Mouse (Mus musculus): ENCODE results near the gene Aldh1a7. TPM values are rescaled to one million over a fixed set of nuclear protein-coding genes. Genes with fewer than 3 reads are reported as not detected.
"Not testable (repeated sequence)": the region's sequence is repeated elsewhere in the genome, so short reads cannot be mapped to it uniquely, and the experiment has no call there.

Gene Aldh1a7
- polyA plus RNA-seq, 1 experiment, result not detected

DNA sequence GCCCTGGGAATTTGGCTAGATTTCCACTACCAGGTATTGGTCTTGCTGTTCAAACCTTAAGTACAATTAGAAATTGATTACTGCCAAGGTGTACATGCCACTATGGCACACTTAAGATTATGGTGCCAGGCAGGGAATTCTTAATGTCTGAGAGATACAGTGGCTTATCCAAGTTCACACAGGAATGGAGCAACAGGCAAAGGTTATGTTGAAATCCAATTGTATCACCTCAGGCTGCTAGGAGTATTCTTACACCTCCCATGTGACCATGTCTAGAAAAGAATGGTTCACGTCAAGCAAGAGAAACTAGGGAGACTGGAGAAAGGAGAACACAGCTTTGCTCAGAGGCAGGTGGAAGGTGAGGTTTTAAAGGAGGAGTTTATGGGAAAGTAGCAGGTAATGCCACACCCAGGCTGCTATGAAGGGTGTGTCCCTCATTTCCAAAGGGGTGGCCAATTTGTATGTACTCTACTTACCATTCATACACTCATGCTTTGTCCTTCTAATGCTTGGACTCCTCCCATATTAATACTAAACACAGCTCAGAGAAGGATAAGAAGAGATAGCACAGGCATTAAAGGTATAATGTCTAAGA is 74.2 kb downstream of the Aldh1a7 start:
- H3K4me3 ChIP-seq (ENCODE audit: insufficient read depth, low read depth, low read length), result no peak overlapping the region
- H3K27ac ChIP-seq (ENCODE audit: insufficient read depth, low read depth, low read length), result no peak overlapping the region
- TF ChIP-seq POLR2A (IDR thresholded peaks at IDR 0.05; ENCODE audit: insufficient read depth, low read depth, low read length), result no peak
- no peak for TF ChIP-seq CTCF (IDR thresholded peaks at IDR 0.05; ENCODE audit: insufficient read depth, low read depth, low read length)
- WGBS, result 94% methylated on average over 1 of the region's 1 CpGs
- H3K4me1 ChIP-seq (ENCODE audit: control insufficient read depth, insufficient read depth, low read length), result no peaks in the 10 kb centered on the region

DNA sequence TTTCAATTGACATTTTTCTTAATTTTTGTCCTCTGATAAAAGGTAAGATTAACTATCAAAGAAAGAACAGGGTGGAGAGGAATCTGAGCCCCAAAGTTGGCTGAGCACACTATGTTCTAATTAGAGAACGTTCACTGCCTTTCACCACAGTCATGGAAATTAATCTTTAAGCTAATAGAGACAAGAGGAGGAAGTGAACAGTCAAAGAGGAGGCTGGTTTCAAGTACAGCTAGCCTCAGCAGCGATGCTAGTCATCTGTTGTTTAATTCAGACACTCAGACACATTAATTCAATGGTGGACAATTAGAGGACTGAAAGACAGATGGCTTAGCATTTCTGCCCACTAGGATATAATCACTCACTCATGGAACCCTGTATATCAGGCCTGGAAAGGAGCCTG is 77.4 kb downstream of the Aldh1a7 start:
- TF ChIP-seq POLR2A (IDR thresholded peaks at IDR 0.05; ENCODE audit: insufficient read depth, low read depth, low read length) (no peak), CTCF (IDR thresholded peaks at IDR 0.05; ENCODE audit: insufficient read depth, low read depth, low read length) (no peak)
- no peak overlapping the region for H3K4me3 ChIP-seq (ENCODE audit: insufficient read depth, low read depth, low read length)
- H3K27ac ChIP-seq (ENCODE audit: insufficient read depth, low read depth, low read length), result no peak overlapping the region
- 18% methylated on average over 2 of the region's 2 CpGs for WGBS
- no peaks in the 10 kb centered on the region for H3K4me1 ChIP-seq (ENCODE audit: control insufficient read depth, insufficient read depth, low read length)

GRCm38 (mm10) chr19:20647496-20647895 is 79.9 kb downstream of the Aldh1a7 start:
- not testable (repeated sequence) for H3K27ac ChIP-seq (ENCODE audit: insufficient read depth, low read depth, low read length); H3K4me1 ChIP-seq (ENCODE audit: control insufficient read depth, insufficient read depth, low read length); H3K4me3 ChIP-seq (ENCODE audit: insufficient read depth, low read depth, low read length)

DNA sequence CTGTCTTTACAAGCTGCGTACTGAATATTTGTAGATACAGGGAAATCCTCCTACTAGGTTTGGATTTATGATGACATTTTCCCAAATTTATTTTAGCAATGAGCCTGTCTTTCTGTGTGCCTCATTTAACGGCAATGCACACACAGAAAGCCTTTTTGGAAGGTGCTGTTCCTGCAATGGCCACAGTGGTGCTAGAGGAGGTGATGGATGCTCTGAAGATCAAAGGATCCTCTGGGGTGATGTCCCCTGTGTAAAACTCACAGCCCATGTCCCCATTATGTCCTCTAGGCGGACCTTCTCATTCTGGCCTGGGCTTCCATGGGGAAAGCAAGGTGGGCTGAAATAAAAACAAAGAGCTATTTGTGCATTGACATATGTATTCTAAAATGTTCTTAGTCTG is 83.0 kb downstream of the Aldh1a7 start:
- Histone ChIP-seq H3K4me1 (ENCODE audit: control insufficient read depth, insufficient read depth, low read length) (no peaks in the 10 kb centered on the region), H3K4me3 (ENCODE audit: insufficient read depth, low read depth, low read length) (no peak overlapping the region), H3K27ac (ENCODE audit: insufficient read depth, low read depth, low read length) (no peak overlapping the region)
- 93% methylated on average over 3 of the region's 3 CpGs for WGBS
- no peak for TF ChIP-seq CTCF (IDR thresholded peaks at IDR 0.05; ENCODE audit: insufficient read depth, low read depth, low read length)
- no peak for TF ChIP-seq POLR2A (IDR thresholded peaks at IDR 0.05; ENCODE audit: insufficient read depth, low read depth, low read length)

Other genes with a start within 250 kb of the Aldh1a7 start
- gene Aldh1a1, start 234.8 kb downstream of the Aldh1a7 start, polyA plus RNA-seq (2012; ENCODE audit: insufficient read depth, insufficient read length, low replicate concordance, missing spikeins), result not detected in 2 replicates
- gene Tmc1, start 226.6 kb upstream of the Aldh1a7 start, polyA plus RNA-seq (2012; ENCODE audit: insufficient read depth, insufficient read length, low replicate concordance, missing spikeins), result not detected in 2 replicates